Mouse (Mus musculus) heart, embryonic 11.5 days (tissue): ENCODE measurements around the gene Ubac2. TPM values are rescaled to one million over a fixed set of nuclear protein-coding genes. Genes with fewer than 3 reads are reported as not detected.
A peak's percentile ranks its signal among the peaks of the same experiment; 100 is the strongest.

ENCODE experiments used
- ATAC-seq: fragments of 200-750 bp; cut with Nextera tagmentation; replicated peaks from 2 replicates; pipeline ENCODE4 v1.8.0; 2017; ENCODE audit warnings: moderate library complexity; ENCODE audit not compliant: insufficient number of reproducible peaks, low FRiP score, low TSS enrichment
- H3K27ac ChIP-seq: fragments of 300-500 bp; sonication (generic); 2 replicates; pipeline ENCODE4 v1.5.1; 2014; ENCODE audit warnings: mild to moderate bottlenecking, low read depth, low read length
- H3K27me3 ChIP-seq: fragments of 300-500 bp; sonication (generic); 2 replicates; pipeline ENCODE4 v1.6.1; 2014; ENCODE audit warnings: mild to moderate bottlenecking, low read length, mixed read lengths; ENCODE audit not compliant: control insufficient read depth, insufficient read depth
- H3K36me3 ChIP-seq: fragments of 300-500 bp; sonication (generic); 2 replicates; pipeline ENCODE4 v1.6.1; 2014; ENCODE audit warnings: mild to moderate bottlenecking, low read length, moderate library complexity, mixed read lengths; ENCODE audit not compliant: control insufficient read depth, insufficient read depth
- H3K4me1 ChIP-seq: fragments of 300-500 bp; sonication (generic); 2 replicates; pipeline ENCODE4 v1.6.1; 2014; ENCODE audit warnings: low read length; ENCODE audit not compliant: control insufficient read depth, insufficient read depth
- H3K4me2 ChIP-seq: fragments of 300-500 bp; sonication (generic); 2 replicates; pipeline ENCODE4 v1.6.1; 2014; ENCODE audit warnings: mild to moderate bottlenecking, moderate library complexity
- H3K4me3 ChIP-seq: fragments of 300-500 bp; sonication (generic); 2 replicates; pipeline ENCODE4 v1.5.1; 2014; ENCODE audit warnings: low read depth, low read length
- H3K9ac ChIP-seq: fragments of 300-500 bp; sonication (generic); 2 replicates; pipeline ENCODE4 v1.6.1; 2014; ENCODE audit warnings: mild to moderate bottlenecking, low read depth, low read length, moderate library complexity
- H3K9me3 ChIP-seq: fragments of 300-500 bp; sonication (generic); replicated peaks from 2 replicates; pipeline ENCODE4 v1.6.1; 2016; ENCODE audit warnings: low read length; ENCODE audit not compliant: control insufficient read depth
- WGBS: fragments of 180-500 bp; shearing (Covaris S2); extraction: QIAGEN DNeasy Blood & Tissue Kit; methylation state at CpG from one replicate; pipeline ENCODE4 v1.1.7; 2014; ENCODE audit not compliant: insufficient replicate concordance; 5-methylcytosine and 5-hydroxymethylcytosine counted together
- polyA plus RNA-seq: library from polyadenylated mRNA; unstranded; fragments of >200 nt; fragmentation: Nextera tagmentation; extraction: Ambion mirVana; gene quantifications from 2 replicates; pipeline ENCODE4 v1.2.1, GENCODE M21; 2014

Ubac2 gene
- polyA plus RNA-seq, 1 experiment from 2014 or later, result 63.4 TPM

DNA sequence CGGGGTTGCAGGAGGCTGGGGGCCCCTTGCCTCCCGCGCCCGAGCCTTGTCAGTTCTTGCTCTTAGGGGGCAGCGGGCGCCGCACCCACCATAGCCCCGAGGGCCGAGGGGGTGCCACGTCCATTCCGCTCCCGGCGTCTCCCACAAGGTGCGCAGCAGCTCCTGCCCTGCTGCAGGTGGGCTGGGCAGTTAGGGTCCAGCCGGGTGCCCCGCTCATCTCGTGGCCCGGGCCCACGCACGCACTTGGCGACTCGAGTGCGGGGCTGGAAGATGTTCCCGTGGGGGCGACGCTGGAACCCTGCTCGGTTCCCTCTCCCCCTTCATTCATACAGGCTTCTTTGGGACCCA is 413 bp downstream of the Ubac2 start:
- Histone ChIP-seq H3K4me1 (peaks cover 5% of the 10 kb centered on the region), H3K9ac (peak overlapping the region; percentile 96), H3K9me3 (no peaks in the 10 kb centered on the region), H3K27ac (peak overlapping the region; percentile 95), H3K36me3 (no peaks in the 10 kb centered on the region), H3K27me3 (no peaks in the 10 kb centered on the region), H3K4me3 (peak overlapping the region; percentile 86), H3K4me2 (peak overlapping the region; percentile 95)
- 0% methylated on average over 27 of the region's 27 CpGs for WGBS
- peak; percentile 61; the same call in 1 of the 2 replicates for ATAC-seq

DNA sequence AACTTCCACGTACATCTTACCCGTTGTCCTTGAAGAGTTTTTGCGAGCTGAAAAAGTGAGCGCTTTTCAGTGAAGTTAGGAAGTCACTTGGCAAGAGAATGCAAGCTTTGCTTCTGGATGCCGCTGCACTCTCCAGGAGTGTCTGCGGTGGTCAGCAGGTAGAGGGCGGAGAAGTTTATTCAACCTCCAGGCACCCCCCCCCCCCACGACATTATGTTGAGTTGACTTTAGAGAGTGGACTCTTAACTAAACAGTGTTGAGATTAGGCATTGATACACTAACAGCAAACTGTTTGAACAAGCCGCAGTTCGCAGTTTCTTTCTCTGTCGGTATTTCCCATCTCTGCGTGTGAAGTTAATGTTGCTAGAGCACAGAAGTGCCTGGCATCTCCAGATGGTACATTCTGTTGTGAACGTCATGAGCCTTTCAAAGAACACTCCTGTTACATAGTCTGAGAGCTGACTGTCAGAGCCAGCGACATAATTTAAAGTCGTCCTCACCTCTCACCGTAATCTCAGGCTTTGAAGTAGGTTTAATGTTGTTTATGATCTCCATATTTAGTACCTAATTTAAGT is 933 bp downstream of the Ubac2 start:
- H3K4me2 ChIP-seq, result peak overlapping the region; percentile 95
- no peaks in the 10 kb centered on the region for H3K36me3 ChIP-seq
- no peak for ATAC-seq
- no peaks in the 10 kb centered on the region for H3K27me3 ChIP-seq
- no peaks in the 10 kb centered on the region for H3K9me3 ChIP-seq
- H3K4me1 ChIP-seq, result peaks cover 10% of the 10 kb centered on the region
- peak overlapping the region; percentile 86 for H3K4me3 ChIP-seq
- no peak overlapping the region for H3K27ac ChIP-seq
- H3K9ac ChIP-seq, result peak overlapping the region; percentile 96
- 18% methylated on average over 16 of the region's 16 CpGs for WGBS

DNA sequence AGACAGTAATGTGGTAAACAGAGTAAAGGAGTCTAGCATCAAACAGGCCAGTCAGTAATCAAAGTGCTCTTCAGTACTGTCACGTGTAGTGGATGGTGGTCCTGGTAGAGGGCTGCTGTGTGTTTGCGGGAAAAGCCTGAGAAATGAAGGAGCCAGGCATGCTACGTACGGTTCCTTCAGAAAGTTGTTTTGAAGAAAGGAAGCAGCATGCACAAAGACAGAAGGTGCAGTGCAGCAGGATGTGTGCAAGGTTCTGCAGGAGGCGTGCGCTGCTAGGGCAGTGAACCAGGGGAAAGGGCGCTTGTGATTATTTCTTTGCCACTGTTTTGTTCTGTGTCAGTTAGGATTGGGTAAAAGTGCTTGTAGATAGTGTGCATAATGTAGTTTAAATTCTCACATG is 2.8 kb downstream of the Ubac2 start:
- H3K36me3 ChIP-seq, result no peaks in the 10 kb centered on the region
- H3K4me2 ChIP-seq, result no peak overlapping the region
- 84% methylated on average over 7 of the region's 7 CpGs for WGBS
- peaks cover 21% of the 10 kb centered on the region for H3K4me1 ChIP-seq
- no peaks in the 10 kb centered on the region for H3K27me3 ChIP-seq
- no peak for ATAC-seq
- no peaks in the 10 kb centered on the region for H3K9me3 ChIP-seq
- H3K27ac ChIP-seq, result no peak overlapping the region
- no peak overlapping the region for H3K9ac ChIP-seq
- no peak overlapping the region for H3K4me3 ChIP-seq

DNA sequence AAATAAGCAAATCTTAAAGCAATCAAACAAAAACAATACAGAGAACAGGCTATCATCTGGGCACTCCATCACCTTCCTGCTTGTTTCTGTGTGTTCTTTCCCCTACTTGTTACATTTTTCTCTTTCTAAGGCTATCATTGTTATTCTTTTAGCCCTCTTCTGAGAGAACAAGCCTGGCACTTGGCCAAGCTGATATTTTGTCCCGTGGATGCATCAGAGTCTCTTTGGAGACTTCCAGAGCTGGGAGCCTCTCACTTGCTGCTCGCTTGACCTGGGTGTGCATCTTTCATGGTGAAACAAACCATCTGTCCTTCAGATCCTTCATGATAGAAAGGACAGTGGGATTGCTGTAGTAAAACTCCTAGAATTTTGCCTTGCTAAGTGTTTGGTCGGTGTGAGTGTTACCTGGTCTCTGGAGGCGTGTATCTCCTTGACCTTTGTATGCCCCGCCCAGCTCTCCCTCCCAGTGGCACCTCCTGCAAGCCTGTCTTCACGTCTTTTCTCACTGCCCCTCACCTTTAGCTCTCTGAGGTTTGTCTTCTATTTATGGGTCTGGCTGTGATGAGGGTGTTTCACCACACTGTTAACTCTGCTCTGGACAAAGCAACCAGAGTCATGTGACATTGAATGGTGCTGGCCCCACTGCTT is 5.9 kb downstream of the Ubac2 start:
- Histone ChIP-seq H3K36me3 (no peaks in the 10 kb centered on the region), H3K27me3 (no peaks in the 10 kb centered on the region), H3K4me3 (no peak overlapping the region), H3K4me1 (peaks cover 30% of the 10 kb centered on the region), H3K9ac (no peak overlapping the region), H3K27ac (peak overlapping the region; percentile 77), H3K9me3 (no peaks in the 10 kb centered on the region), H3K4me2 (peak overlapping the region; percentile 32)
- 33% methylated on average over 6 of the region's 6 CpGs for WGBS
- ATAC-seq, result peak; percentile 37; the same call in 1 of the 2 replicates

DNA sequence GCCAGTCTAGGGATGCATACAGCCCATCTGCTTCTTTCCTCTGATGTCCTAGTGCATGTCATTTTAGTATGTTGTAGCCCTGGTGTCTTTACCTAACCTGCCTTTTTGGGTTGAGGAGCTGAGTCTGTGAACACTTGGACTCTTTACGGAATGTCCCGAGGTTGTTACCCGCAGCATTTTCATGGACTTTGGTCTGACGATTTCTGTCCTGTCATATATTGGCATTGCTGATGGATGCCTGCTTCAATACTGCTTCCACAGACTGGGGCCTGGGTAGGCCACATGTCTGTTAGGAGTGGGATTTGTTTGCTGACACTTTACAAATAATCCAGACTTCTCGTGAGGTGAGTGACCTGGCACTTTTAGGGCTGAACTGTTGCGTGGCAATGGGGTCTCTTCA is 15.3 kb downstream of the Ubac2 start:
- Histone ChIP-seq H3K4me2 (no peak overlapping the region), H3K27ac (no peak overlapping the region), H3K4me1 (peaks cover 11% of the 10 kb centered on the region), H3K9me3 (no peaks in the 10 kb centered on the region), H3K27me3 (no peaks in the 10 kb centered on the region), H3K9ac (no peak overlapping the region), H3K4me3 (no peak overlapping the region), H3K36me3 (peaks cover 2% of the 10 kb centered on the region; the same call in 1 of the 2 replicates)
- 85% methylated on average over 6 of the region's 6 CpGs for WGBS
- no peak for ATAC-seq

DNA sequence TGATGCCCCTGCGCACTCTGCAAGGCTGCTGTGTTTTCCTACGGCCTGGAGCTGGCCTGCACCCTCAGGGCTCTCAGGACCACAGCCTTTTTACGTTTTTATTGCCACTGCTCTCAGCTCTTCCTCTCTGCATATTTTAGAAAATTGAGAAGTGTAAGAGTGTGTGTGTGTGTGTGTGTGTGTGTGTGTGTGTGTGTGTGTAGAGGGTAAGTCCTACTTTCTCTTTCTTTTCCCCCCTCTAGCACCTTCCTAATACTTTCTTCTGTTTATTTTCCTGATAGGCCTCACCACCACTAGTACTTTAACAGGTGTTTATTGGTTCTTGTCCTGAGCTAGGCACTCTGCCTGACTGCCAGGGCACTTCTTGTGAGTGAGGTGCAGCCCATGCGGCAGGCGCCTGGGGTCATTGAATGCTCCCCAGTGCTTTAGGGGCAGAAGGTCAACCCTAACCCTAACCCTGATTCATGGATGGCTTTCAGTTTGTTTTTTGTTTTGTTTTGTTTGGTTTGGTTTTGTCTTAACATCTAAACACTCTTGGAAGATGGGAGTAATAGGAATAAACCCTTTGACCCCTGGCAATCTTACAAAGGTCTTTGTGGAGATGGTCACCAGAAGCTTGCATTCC is 16.2 kb downstream of the Ubac2 start:
- 81% methylated on average over 5 of the region's 5 CpGs for WGBS
- no peak for ATAC-seq
- no peak overlapping the region for H3K4me3 ChIP-seq

DNA sequence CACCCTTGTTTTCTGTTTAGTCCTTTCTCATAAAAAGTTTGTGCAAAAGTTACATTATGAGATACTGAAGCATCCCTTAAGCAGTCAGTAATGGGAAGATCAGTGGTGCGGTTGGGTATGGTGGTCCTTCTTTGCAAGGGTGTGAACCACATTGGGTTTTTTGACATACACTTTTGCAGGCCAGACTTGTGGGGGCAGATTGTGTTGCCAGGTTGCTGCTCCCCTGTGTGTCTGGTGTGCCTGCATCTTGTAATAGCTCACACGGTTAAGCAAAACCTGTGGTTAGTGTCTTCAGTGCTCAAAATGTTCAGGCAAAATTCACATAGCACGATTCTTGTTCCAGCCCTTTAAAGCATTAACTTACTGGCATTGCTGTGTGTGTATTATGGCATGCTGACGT is 16.9 kb downstream of the Ubac2 start:
- Histone ChIP-seq H3K27ac (no peak overlapping the region), H3K9ac (no peak overlapping the region)
- 85% methylated on average over 4 of the region's 4 CpGs for WGBS

More for the DNA sequence above, 16.2 kb downstream of the Ubac2 start:
- Histone ChIP-seq H3K9me3 (no peaks in the 10 kb centered on the region), H3K4me2 (no peak overlapping the region), H3K27ac (no peak overlapping the region), H3K9ac (no peak overlapping the region), H3K36me3 (peaks cover 2% of the 10 kb centered on the region; the same call in 1 of the 2 replicates), H3K27me3 (no peaks in the 10 kb centered on the region), H3K4me1 (peaks cover 20% of the 10 kb centered on the region)

DNA sequence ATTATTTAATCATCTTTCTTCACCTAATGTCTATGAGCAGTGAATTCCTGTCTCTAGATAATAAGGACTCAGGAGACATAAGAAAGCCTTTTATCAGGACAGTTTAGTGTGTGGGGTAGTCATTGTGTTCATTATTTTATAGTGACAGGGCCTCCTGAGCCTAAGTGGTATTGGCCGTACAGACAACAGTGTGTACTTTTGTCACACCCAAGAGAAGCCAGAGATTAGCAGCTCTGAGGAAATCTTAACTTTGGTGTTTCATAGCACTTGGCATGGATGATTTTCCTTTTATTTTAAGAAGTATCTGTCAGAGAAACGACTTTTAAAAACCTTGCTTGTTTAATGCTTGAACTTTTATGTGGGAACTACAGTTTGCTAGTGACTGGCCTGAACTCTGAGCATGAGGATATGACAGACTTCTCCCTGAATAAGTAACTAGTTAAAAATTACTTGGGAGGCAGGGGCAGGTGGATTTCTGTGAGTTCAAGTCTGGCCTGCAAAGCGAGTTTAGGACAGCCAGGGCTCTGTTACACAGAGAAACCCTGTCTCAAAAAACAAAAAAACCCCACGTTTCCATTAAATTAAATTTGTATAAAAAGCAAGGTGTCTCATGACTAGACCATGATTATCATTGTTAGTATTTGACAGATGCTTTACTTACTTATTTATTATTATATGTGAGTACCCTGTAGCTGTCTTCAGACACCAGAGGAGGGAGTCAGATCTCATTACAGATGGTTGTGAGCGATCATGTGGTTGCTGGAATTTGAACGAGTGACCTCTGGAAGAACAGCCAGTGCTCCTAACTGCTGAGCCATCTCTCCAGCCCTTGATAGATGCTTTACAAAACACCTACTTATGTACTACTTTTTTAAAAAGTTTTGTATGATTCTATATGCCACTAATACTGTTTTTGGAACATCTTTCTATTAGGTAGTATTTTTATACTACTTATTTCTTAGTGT is 18.0 kb downstream of the Ubac2 start:
- peaks cover 22% of the 10 kb centered on the region for H3K4me1 ChIP-seq
- 66% methylated on average over 6 of the region's 6 CpGs for WGBS
- ATAC-seq, result no peak
- no peaks in the 10 kb centered on the region for H3K9me3 ChIP-seq
- no peak overlapping the region for H3K27ac ChIP-seq
- H3K4me2 ChIP-seq, result no peak overlapping the region
- H3K9ac ChIP-seq, result no peak overlapping the region
- H3K4me3 ChIP-seq, result no peak overlapping the region
- no peaks in the 10 kb centered on the region for H3K27me3 ChIP-seq
- H3K36me3 ChIP-seq, result no peaks in the 10 kb centered on the region

More for the DNA sequence above, 16.9 kb downstream of the Ubac2 start:
- Histone ChIP-seq H3K36me3 (peaks cover 2% of the 10 kb centered on the region; the same call in 1 of the 2 replicates), H3K4me3 (no peak overlapping the region), H3K4me2 (no peak overlapping the region), H3K27me3 (no peaks in the 10 kb centered on the region), H3K9me3 (no peaks in the 10 kb centered on the region), H3K4me1 (peaks cover 22% of the 10 kb centered on the region)
- no peak for ATAC-seq
